Mouse (Mus musculus) yolk sac, embryonic 10.5 days (tissue): ENCODE measurements around the gene Il27.
A peak's percentile ranks its signal among the peaks of the same experiment; 100 is the strongest.
"Not testable (repeated sequence)": the region's sequence is repeated elsewhere in the genome, so short reads cannot be mapped to it uniquely, and the experiment has no call there.

ENCODE experiments used
- DNase-seq: peaks from one replicate; pipeline ENCODE4 v3.0.0-alpha.2; 2017; ENCODE audit warnings: low spot score

The Il27 gene

DNA sequence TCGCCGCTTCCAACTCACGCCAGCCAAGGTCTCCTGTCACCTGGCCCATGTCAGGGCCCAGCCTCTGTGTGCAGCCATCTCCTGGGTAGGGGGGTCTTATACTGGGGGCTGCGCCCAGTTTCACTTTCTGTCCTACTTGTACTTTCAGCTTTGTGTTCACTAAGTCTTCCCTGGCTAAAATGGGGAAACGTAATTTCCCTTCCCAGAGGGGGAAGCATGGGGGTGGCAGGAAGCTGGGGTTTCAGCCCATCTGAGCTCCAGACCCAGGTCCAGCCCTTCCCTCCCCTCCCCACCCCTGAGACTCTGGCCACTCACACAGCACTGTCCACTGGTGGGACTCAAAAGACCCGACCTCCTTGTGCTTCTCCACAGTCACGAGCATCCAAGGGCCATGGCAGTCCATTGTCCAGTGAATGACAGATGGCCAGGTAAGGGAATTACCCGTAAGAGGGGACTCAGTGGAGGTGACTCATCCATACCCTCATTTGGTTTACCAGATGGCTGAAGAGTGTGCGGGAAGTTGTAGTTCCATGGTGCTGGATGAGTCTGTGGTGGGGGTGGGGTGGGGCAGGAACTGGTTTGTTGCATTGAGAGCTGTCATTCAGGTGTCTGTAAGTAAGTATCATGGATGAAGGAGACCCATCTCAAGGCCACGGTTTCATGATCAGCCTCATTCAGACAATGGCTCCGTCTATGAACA is at the start of gene Il27:
TSS of gene Il27 (minus strand) at position 80 of the 700 bp plus-strand sequence.
- no peak for DNase-seq

DNA sequence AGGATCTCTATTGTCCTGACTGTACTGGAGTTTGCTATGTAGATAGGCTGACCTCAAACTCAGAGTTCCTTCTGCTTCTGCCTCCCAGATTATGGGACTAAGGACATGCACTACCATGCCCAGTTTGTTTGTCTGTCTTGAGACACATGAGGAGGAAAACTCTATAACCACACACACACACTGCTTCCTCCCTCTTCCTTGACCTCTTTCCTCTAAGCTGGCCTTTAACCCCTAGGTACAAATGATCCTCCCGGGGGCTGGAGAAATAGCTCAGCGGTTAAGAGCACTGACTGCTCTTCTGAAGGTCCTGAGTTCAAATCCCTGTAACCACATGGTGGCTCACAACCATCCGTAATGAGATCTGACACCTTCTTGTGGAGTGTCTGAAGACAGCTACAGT is 49.6 kb upstream of the Il27 start:
- DNase-seq: no peak

DNA sequence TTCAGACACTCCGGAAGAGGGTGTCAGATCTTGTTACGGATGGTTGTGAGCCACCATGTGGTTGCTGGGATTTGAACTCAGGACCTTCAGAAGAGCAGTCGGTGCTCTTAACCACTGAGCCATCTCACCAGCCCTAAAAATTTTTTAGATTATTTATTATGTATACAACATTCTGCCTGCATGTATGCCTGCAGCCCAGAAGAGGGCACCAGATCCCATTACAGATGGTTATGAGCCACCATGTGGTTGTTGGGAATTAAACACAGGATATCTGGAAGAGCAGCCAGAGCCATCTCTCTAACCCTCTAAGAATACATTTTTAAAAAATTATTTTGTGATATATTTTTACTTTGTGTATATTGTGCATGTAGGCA is 48.5 kb upstream of the Il27 start:
- not testable (repeated sequence) for DNase-seq

DNA sequence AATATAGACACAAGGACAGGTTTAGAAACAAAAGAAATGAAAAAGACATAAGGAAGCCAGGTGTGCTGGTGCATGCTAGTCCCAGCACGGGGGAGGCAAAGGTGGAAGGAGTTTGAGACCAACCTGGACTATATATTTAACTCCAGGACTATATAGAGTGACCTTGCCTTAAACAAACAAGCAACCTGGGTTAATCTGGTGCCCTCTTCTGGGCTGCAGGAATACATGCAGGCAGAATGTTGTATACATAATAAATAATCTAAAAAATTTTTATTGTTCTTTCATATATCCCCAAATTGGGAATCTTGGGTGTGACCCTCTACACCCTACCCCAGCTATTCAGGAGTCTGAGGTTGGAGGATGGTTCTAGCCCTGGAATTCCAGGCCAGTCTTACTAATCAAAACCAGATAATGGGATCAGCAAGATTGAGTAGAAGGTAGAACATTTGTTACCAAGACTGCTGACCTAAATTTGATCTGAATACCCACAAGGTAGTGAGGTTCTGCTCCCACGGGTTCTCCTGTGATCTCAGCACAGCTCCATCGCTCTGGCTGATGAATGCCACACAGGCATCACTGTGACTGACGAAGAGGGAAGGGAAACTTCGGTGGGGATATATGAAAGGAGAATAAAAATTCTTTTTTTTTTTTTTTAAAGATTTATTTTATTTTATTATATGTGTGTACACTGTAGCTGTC is 48.0 kb upstream of the Il27 start:
- no peak for DNase-seq

DNA sequence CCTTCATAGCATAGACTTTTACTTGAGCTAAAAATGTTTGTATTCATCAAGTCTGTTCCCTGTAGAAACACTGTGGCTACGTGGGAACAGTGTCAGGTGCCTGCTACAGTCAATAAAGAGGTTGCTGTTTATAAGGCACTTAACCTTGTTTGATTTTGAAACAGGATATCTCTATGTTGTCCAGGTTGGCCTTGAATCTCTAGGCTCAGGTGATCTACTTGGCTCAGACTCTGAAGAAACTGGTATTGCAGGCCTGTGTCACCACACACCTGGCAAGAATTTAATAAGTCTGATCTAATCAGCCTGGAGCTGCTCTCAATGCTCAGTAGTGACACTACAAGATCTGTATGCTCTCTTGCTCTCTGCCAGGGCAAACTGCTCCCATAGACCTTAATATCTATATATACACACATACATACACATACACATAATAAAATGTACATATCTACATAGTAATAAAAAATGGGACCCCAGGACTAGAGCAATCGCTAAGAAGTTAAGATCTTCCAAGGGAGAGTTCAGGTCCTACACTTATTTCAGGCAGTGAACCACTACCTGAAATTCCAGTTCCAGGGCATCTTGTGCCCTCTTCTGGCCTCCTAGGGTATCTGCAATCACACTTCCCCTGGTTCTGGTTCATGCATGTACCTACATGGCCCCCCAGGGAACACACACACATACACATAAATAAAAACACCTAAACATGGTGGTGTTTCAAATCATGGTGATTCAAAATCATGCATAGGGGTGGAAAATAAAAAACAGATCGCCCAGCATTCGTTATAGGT is 42.2 kb upstream of the Il27 start:
- peak; percentile 46 for DNase-seq

DNA sequence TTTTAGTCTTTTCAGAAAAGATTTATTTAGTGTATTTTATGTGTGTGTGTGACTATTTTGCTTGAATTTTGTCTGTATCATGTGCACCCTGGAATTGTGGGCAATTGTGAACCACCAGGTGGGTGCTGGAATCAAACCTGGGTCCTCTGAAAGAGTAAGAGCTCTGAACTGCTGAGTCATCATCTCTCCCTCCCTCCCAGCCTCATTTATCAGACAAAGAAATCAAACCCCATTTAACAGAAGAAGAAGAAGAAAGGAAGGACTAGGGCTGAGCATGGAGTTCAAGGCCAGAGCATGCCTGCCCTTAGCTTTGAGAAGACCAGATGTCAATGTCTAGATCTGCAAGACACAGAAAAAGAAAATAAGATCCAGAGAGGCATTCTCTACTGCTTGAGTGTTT is 40.6 kb upstream of the Il27 start:
- no peak for DNase-seq

DNA sequence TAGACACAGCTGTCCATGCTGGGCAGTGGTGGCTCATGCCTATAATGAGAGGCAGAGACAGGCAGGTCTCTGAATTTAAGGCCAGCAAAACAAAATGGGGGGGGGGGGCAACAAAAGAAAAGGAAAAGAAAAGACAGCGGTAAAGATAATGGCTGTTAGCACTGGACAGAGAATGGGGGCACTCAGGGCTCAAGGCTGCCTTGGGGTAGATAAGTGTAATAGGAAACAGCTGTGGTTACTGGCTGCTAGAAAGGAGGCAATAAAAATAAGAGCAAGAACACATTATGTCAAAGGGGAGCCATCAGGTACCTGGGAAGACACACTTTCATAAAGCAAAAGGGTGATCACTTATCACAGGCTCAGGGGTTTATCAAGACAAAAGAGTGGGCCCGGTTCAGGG is 37.7 kb upstream of the Il27 start:
- no peak for DNase-seq

DNA sequence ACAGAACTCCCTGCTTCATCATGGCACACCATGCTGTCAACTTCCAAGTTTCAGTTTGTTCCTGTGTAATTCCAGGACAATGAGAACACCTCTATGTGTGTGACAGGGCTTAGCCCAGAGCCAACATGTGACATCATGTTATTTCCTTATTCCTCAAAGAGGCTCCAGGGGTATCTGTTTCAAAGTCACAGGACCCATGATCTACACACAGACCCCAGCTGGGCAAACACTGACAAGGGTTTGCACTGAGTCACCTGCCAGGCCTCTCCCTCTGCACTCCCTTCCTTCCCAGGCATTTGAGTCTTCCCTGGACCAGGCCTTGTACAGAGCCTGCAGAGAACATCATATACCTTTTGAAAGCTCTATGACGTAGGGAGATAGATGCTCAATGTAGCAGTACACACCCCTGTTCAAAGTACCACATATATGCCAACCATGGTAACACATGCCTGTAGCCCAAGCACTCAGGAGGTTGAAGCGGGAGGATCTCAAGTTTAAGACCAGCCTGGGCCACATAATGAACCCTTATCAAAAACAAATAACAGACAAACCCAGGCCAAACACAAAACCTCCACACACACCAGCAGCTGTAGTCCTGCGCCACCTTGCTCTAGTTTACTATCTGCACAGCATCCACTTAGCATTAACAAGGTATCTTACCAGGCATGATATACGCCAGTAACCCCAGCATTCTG is 36.2 kb upstream of the Il27 start, which contains the start of gene Nupr1:
TSS of gene Nupr1 (minus strand) at position 38 of the 695 bp plus-strand sequence.
- DNase-seq: no peak

DNA sequence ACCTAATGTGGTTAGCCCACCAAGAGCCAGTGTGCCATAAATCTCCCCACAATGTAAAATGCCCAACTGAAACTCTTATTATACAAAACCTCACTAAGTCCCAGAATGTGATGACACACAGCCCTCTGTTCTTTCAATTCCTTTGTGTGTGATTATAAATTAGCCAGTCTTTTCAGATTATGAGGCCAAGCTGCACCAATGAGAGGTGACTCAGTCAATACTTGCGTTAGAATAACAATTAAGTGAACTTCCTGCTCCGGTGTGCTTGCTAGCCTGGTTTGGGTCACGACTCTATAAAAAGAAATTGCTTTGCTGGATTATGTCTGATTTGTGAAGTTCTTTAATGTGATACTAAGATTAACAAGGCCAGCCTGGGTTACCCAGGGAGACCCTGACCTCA is 35.2 kb upstream of the Il27 start:
- no peak for DNase-seq

DNA sequence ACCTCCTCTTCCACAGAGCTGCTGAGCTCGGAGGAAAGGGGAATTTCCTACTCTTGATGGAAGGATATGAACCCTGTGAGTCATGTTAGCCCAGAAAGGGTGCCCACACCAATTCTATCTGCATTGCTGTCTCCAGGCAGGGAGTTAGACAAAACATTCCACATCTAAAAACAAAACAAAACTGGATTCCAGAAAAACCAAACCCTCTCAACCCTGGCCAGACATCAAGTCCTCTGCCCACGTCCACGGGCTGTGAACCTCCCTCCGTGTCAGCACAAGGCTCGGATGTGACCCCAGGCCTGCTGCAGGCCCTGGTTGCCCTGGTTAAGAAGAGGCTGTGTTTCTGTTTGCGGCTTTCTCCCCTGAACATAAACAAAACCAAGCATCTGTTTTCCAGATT is 33.4 kb upstream of the Il27 start:
- DNase-seq: peak; percentile 41

DNA sequence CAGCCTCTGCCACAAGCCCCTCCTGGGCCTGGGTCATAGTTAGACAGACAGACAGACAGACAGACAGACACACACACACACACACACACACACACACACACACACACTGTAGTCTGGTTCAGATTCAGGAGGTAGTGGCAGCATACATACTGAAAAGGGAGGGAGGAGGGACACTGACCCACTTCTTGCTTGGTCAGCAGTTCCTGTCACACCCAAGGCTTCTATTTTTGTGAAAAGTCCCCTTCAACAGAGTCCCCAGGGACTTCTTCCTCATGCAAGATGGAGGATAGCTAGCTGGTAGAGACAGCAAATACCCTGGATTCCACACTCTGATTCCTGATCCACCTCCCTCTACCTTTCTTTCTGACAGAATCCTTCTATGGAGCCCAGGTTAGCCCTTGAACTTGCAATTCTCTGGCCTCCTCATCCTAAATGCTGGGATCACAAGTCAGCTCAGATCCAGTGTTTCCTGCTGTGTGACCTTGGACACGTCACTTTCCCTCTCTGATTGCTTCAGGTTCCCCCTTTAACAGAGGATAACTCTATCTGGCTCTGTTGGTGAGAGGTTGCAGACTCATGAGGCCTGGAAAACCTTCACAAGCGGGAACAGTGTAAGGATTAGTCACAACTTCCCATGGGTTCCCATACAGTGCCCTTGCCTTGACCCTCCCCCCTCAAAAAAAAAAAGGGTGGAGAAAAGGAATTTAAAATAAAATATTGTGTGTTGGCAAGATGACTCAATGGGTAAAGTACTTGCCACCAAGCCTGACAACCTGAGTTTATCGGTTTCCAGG is 31.3 kb upstream of the Il27 start:
- no peak for DNase-seq

DNA sequence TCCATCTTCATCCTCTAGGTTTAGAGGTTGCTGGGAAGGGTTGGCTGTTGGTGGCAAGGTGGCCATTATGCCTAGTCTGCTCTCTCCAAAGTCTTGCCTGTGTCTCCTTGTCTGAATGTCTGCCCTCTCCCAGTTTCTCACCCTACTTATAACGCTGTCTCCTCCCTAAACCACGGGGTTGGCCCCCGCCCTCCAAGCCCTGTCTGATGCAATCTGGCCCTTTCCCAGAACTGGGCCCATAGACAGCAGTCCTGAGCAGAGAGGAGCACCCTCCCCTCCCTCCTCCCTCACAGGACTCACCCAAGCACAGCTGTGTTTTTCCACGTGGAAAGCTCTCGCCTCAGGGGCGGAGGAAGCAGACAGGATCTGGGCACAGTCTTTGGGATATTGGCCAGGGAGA is 30.6 kb upstream of the Il27 start:
- DNase-seq: no peak

DNA sequence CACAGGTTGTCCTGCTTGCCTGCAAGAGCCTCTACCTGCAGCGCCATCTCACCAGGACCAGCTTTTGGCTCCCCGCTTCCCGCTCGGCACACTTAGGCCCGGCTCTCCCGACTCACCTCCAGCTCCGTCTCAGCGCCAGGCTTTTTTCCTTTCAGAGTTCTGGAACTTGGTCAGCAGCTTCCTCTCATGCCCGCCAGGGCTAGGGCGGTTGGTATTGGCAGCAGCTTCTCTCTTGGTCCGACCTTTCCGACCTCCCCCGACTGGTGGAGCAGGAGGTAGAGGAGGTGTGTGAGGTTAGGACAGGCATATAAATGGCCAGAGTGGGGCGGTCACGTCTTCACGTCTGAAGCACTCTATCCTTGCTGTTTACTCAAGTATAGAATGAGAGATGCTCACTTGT is 30.0 kb upstream of the Il27 start:
- no peak for DNase-seq

DNA sequence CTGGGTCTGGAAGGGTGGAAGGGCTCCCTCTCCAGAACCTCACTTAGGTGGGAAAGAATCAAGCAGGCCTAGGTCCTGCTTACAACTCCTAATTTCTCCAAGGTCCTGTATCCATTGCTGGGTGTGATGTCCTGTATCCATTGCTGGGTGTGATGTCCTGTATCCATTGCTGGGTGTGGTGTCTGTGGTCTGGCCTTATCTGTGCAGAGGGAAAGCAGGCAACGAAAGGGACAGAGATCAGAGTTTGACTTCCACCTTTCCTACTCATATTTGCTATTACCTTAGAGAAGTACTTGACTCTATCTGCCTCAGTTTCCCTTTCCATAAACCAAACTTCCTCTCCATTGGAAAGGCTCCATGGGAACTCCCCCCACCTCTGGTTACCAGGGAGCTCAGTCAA is 28.6 kb upstream of the Il27 start:
- DNase-seq: no peak

DNA sequence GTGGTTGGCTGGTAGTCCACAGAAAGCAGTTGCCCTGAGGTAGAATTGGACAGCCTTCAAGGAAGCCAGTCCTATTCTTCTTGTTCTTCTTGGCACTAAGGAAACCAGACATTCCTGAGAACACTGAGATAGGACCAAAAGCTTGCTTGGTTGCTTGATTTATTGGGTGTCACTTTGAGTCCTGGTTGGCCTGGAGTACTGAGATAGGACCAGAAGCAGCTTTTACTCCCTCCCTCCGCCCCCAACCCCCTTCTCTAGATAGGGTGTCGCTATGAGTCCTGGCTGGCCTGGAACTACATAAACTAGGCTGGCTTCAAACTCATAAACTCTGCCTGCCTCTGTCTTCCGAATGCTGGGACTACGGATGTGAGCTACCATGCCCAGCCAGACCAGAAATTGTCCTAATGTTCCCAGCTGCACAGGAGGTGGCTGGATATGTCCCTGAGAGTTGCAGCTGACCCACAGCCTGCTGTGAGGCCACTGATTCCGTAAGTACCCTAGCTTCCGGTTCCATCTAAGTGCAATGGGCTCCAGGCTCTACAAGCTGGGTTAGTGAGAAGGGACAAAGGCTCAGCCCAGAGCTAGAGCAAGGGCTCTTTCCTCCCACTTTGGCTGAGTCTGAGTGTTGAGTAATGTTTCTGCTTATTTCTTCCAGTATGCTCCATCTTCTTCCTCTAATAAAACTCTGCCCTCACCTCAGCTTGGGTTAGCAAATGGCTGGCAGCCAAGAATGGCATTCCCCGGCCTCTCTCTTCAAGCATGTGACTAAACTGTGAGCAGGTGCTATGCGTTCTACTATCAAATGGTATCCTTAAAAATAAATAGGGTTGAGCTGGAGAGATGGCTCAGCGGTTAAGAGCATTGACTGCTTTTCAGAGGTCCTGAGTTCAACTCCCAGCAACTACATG is 27.0 kb upstream of the Il27 start:
- DNase-seq: no peak

DNA sequence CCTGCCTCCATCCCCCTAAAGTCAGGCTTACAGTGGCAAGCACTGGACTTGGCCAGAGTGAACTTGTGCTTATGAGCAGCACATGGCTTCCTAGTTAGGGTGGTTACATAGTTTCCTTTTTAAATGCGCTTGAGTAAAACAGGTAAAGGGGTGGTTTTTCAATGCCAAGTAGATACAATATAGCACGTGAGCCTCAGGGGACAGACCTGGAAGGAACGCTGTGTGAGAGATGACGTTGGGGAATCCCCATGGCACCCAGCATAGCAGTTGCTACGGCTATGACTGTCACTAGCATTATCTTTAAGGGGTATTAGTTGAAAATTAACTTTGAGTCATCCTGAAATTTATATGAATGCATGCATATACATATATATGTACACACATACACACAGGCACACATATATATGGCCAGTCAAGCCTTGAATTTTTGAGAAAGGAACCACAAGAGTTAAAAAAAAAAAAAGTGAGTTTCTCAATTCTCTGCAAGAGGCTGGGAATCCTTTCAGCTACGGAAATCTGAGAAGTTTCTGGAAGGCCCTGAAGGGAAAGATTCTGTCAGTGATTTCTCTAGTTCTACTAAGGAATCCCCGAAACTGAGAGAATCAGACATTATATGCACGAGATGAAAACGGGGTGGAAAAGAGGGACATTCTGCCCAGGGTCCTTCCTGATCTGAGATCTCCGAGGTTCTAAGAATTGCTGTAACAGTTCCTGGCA is 25.0 kb upstream of the Il27 start:
- DNase-seq: no peak

DNA sequence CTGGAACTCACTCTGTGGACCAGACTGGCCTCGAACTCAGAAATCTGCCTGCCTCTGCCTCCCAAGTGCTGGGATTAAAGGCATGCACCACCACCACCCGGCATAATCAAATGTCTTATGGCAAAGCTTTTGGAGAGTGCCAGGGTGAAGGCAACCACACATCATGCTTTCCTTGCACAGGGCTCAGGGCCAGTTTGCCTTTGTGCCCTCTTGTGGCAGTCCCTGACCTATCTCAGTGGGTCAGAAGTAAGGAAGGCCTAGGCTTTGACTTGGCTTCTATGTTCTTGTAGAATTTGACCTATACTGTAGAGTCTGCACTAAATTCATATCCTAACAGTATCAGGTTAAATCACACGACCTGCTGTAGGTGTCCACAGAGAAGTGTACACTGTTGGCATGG is 22.0 kb upstream of the Il27 start:
- DNase-seq: no peak

DNA sequence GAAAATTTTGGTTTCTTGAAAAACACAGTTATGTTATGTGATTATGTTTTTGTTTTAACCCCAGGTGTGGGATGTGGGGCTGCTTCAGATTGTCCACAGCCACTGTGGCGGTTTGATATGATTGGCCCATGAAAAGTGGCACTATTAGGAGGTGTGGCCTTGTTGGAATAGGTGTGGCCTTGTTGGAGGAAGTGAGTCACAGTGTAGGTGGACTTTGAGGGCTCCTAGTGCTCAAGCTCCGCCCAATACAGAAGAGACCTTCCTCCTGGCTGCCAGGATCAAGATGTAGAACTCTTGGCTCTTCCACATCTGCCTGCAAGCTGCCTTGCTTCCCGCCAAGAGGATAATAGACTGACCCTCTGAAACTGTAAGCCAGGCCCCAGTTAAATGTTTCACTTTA is 18.0 kb upstream of the Il27 start:
- DNase-seq: no peak

DNA sequence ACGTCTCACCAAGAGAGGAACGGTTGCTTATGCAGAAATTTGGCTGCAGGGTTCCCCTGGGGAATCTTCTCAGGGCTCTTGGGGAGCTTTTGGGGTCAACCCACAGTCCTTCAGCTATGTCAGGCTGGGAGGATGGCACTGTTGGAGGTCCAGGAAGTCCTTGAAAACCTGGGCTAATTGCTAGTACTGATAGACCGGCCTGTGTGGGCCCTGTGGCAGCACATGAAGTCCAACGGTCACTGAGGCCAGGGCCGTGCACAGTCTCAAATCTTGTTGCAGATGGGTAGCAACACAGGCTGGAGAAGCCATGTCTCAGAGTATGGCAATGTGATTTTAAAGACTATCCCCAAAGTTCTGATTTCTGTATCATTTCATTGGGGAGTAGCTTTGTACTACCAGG is 13.1 kb upstream of the Il27 start:
- DNase-seq: no peak

DNA sequence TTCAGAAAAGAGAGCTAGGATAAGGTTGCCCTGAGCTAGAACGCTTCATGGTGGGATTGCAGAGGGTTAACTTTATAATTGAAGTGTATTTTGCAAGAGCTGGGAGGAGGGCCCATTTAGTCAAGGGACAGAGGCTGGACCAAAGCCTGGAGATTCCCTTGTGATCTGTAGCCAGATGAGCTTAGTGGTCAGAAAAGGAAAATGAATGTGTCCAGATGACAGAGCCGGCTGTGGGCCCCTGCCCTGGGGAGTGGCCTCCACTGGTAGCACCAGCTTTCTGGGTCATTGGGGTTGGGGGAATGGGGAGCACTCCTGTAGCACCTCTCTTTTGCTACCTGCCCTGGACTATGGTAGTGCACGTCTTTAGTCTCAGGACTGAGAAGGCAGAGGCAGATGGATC is 12.3 kb upstream of the Il27 start:
- DNase-seq: no peak
